Mouse (Mus musculus): Measurements from ENCODE around the gene Tex14. TPM values are rescaled to one million over a fixed set of nuclear protein-coding genes. Genes with fewer than 3 reads are reported as not detected.
"Not testable (repeated sequence)": the region's sequence is repeated elsewhere in the genome, so short reads cannot be mapped to it uniquely, and the experiment has no call there.

Tex14 gene
- polyA plus RNA-seq, 1 experiment from 2014 or later, result not detected

DNA sequence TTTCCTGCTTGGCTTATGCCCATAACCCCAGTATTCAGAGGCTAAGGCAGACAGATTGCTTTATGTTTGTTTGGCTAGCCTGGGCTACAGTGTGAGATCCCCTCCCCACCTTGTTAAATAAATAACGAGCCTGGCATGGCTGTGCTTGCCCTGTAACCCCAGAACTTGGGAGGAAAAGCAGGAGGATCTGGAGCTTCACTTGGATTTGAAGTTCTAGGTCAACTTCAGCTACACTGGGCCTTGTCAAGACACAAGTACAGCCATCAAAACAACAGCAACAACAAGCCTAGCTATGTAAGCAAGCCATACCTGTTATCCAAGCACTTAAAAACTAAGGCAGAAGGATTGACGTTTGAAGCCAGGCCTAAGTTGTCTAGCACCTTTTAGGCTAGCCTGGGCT, 25.5 kb downstream of the Tex14 start:
- no peaks in the 10 kb centered on the region for H3K27me3 ChIP-seq (ENCODE audit: control insufficient read depth, insufficient read depth, low read length)
- no peak for ATAC-seq (ENCODE audit: insufficient number of reproducible peaks, insufficient read depth, low FRiP score, low read depth)
- H3K9me3 ChIP-seq (ENCODE audit: control insufficient read depth, low read depth, low read length), result no peaks in the 10 kb centered on the region
- no peaks in the 10 kb centered on the region for H3K4me1 ChIP-seq (ENCODE audit: control insufficient read depth, insufficient read depth, low read length)
- no peak overlapping the region for H3K4me3 ChIP-seq (ENCODE audit: low read depth, low read length)
- no peaks in the 10 kb centered on the region for H3K36me3 ChIP-seq (ENCODE audit: control insufficient read depth, insufficient read depth, low read length)
- H3K4me2 ChIP-seq (replicated peaks; ENCODE audit: low read depth, low read length), result no peak overlapping the region
- no peak overlapping the region for H3K27ac ChIP-seq (ENCODE audit: low read length)
- 78% methylated on average over 2 of the region's 2 CpGs for WGBS
- no peak overlapping the region for H3K9ac ChIP-seq (replicated peaks; ENCODE audit: low read depth, low read length)

DNA sequence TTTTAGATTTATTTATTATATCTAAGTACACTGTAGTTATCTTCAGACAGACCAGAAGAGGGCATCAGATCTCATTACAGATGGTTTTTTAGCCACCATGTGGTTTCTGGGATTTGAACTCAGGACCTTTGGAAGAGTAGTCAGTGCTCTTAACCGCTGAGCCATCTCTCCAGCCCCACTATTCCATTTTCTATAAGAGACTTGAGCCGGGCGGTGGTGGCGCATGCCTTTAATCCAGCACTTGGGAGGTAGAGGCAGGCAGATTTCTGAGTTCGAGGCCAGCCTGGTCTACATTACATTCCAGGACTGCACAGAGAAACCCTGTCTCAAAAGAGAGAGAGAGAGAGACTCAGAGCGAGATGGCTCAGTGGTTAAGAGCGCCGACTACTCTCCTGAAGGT, 26.9 kb downstream of the Tex14 start:
- H3K27me3 ChIP-seq (ENCODE audit: control insufficient read depth, insufficient read depth, low read length); H3K36me3 ChIP-seq (ENCODE audit: control insufficient read depth, insufficient read depth, low read length); H3K4me2 ChIP-seq (replicated peaks; ENCODE audit: low read depth, low read length); H3K27ac ChIP-seq (ENCODE audit: low read length); H3K9me3 ChIP-seq (ENCODE audit: control insufficient read depth, low read depth, low read length); H3K4me1 ChIP-seq (ENCODE audit: control insufficient read depth, insufficient read depth, low read length); ATAC-seq (ENCODE audit: insufficient number of reproducible peaks, insufficient read depth, low FRiP score, low read depth); H3K4me3 ChIP-seq (ENCODE audit: low read depth, low read length); H3K9ac ChIP-seq (replicated peaks; ENCODE audit: low read depth, low read length): not testable (repeated sequence)
- 93% methylated on average over 8 of the region's 8 CpGs for WGBS

DNA sequence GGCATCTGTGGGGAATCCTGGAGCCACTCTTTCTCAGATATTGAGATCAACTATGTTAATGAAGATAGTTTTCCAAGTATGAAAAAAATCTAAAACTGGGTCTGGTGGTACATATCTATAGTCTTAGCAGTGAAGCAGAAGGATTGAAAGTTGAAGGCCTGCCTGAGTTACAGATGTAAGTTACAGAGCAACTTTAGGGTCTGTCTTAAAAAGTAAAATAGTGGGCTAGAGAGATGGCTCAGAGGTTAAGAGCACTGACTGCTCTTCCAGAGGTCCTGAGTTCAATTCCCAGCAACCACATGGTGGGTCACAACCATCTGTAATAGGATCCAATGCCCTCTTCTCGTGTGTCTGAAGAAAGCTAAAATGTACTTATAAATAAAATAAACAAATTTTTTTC, 27.6 kb downstream of the Tex14 start:
- no peaks in the 10 kb centered on the region for H3K9me3 ChIP-seq (ENCODE audit: control insufficient read depth, low read depth, low read length)
- no peak overlapping the region for H3K4me2 ChIP-seq (replicated peaks; ENCODE audit: low read depth, low read length)
- no peaks in the 10 kb centered on the region for H3K4me1 ChIP-seq (ENCODE audit: control insufficient read depth, insufficient read depth, low read length)
- no peak overlapping the region for H3K9ac ChIP-seq (replicated peaks; ENCODE audit: low read depth, low read length)
- no peak overlapping the region for H3K4me3 ChIP-seq (ENCODE audit: low read depth, low read length)
- no peaks in the 10 kb centered on the region for H3K27me3 ChIP-seq (ENCODE audit: control insufficient read depth, insufficient read depth, low read length)
- whole genome bisulfite sequencing, result 56% methylated on average over 1 of the region's 1 CpGs
- no peaks in the 10 kb centered on the region for H3K36me3 ChIP-seq (ENCODE audit: control insufficient read depth, insufficient read depth, low read length)
- no peak overlapping the region for H3K27ac ChIP-seq (ENCODE audit: low read length)
- ATAC-seq (ENCODE audit: insufficient number of reproducible peaks, insufficient read depth, low FRiP score, low read depth), result no peak

DNA sequence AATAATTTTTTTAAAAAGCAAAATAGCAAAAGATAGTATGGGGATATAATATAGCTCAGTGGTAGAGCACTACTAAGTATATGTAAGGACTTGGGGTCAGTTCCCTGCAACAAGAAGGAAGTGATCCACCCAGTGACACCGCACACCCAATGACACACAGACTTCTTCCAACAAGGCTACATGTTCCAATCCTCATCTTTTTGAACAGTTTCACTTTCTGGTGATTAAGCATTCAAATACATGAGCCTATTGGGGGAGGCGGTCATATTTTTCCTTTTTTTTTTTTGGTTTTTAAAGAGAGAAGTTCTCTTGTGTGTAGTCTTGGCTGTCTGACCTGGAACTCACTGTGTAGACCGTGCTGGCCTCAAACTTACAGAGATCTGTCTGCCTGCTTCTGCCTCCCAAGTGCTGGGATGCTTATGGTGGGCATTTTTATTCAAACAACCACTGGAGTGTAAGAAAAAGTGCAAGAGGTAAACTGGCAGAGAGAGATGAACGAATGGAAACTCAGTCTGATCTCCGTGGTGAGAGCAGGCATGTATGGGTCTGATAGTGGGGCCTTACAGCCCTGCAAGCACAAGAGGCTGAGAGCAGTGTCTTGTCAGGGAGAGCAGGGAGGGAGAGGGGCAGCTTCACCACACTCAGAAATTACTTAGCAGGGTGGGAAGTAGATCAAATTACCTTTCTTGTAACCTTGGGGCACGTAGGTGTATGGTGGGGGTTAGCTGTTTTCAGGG, 28.2 kb downstream of the Tex14 start:
- H3K9ac ChIP-seq (replicated peaks; ENCODE audit: low read depth, low read length), result no peak overlapping the region
- no peaks in the 10 kb centered on the region for H3K4me1 ChIP-seq (ENCODE audit: control insufficient read depth, insufficient read depth, low read length)
- WGBS, result 44% methylated on average over 6 of the region's 6 CpGs

DNA sequence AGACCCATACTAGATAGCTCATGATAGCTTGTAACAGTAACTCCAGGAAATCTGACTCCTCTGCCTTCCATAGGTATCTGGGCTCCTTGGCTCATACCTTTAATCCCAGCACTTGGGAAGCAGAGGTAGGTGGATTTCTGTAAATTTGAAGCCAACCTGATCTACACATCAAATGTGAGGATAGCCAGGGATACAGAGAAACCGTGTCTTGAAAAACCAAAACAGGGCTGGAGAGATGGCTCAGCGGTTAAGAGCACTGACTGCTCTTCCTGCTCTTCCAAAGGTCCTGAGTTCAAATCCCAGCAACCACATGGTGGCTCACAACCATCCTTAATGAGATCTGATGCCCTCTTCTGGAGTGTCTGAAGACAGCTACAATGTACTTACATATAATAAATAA, 30.2 kb downstream of the Tex14 start:
- ATAC-seq (ENCODE audit: insufficient number of reproducible peaks, insufficient read depth, low FRiP score, low read depth); H3K4me3 ChIP-seq (ENCODE audit: low read depth, low read length): not testable (repeated sequence)
- whole genome bisulfite sequencing, result 87% methylated on average over 2 of the region's 2 CpGs

More for the DNA sequence above, 28.2 kb downstream of the Tex14 start:
- Histone ChIP-seq H3K4me2 (replicated peaks; ENCODE audit: low read depth, low read length) (no peak overlapping the region), H3K36me3 (ENCODE audit: control insufficient read depth, insufficient read depth, low read length) (no peaks in the 10 kb centered on the region), H3K27me3 (ENCODE audit: control insufficient read depth, insufficient read depth, low read length) (no peaks in the 10 kb centered on the region), H3K27ac (ENCODE audit: low read length) (no peak overlapping the region), H3K9me3 (ENCODE audit: control insufficient read depth, low read depth, low read length) (no peaks in the 10 kb centered on the region), H3K4me3 (ENCODE audit: low read depth, low read length) (no peak overlapping the region)
- no peak for ATAC-seq (ENCODE audit: insufficient number of reproducible peaks, insufficient read depth, low FRiP score, low read depth)

DNA sequence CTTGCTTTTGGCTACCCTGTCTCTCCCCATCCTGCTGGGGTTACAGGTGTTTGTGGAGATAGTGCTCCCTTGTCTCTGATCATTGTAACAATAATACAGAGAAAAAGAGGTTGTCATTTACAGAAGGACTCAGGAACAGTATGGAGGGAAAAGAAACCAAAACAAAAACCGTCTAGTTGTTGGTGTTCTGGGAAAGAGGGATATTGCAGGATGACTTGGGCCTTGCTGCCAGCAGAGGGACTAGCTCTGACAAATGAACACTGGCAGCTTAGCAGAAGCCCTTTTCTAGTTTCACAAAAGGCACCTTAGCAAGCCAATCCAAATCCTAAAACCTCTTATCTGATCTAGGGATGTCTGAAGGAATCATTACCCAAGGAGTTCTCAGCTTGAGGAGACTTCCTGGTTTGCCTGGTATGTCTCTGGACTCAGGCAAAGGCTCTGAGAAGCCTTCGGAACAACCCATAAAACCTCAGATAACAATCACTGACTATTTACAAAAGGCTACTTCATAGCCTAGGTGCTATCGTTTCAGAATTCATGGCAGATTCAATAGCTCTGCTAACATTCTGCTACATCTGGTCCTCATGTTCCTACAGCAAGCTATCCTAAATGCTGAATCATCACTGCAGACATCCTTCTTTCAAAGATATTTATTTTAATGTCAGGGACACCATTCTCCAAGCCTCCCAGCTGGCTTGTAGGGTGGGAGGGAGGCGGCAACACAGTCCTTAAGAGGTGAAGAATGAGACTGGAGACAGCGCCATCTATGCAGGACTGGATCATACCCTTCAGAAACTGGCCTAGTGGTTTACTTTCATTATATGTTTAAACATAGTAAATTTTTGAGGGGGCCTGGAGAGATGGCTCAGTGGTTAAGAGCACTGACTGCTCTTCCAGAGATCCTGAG, 31.7 kb downstream of the Tex14 start:
- H3K4me1 ChIP-seq (ENCODE audit: control insufficient read depth, insufficient read depth, low read length), result no peaks in the 10 kb centered on the region
- H3K9me3 ChIP-seq (ENCODE audit: control insufficient read depth, low read depth, low read length), result no peaks in the 10 kb centered on the region
- WGBS, result 40% methylated on average over 5 of the region's 5 CpGs
- no peaks in the 10 kb centered on the region for H3K36me3 ChIP-seq (ENCODE audit: control insufficient read depth, insufficient read depth, low read length)
- H3K27ac ChIP-seq (ENCODE audit: low read length), result no peak overlapping the region
- no peak overlapping the region for H3K4me3 ChIP-seq (ENCODE audit: low read depth, low read length)
- H3K9ac ChIP-seq (replicated peaks; ENCODE audit: low read depth, low read length), result no peak overlapping the region
- no peak for ATAC-seq (ENCODE audit: insufficient number of reproducible peaks, insufficient read depth, low FRiP score, low read depth)
- no peak overlapping the region for H3K4me2 ChIP-seq (replicated peaks; ENCODE audit: low read depth, low read length)
- H3K27me3 ChIP-seq (ENCODE audit: control insufficient read depth, insufficient read depth, low read length), result no peaks in the 10 kb centered on the region

More for the DNA sequence above, 30.2 kb downstream of the Tex14 start:
- not testable (repeated sequence) for H3K4me1 ChIP-seq (ENCODE audit: control insufficient read depth, insufficient read depth, low read length); H3K36me3 ChIP-seq (ENCODE audit: control insufficient read depth, insufficient read depth, low read length); H3K27ac ChIP-seq (ENCODE audit: low read length); H3K9me3 ChIP-seq (ENCODE audit: control insufficient read depth, low read depth, low read length); H3K4me2 ChIP-seq (replicated peaks; ENCODE audit: low read depth, low read length); H3K9ac ChIP-seq (replicated peaks; ENCODE audit: low read depth, low read length); H3K27me3 ChIP-seq (ENCODE audit: control insufficient read depth, insufficient read depth, low read length)

DNA sequence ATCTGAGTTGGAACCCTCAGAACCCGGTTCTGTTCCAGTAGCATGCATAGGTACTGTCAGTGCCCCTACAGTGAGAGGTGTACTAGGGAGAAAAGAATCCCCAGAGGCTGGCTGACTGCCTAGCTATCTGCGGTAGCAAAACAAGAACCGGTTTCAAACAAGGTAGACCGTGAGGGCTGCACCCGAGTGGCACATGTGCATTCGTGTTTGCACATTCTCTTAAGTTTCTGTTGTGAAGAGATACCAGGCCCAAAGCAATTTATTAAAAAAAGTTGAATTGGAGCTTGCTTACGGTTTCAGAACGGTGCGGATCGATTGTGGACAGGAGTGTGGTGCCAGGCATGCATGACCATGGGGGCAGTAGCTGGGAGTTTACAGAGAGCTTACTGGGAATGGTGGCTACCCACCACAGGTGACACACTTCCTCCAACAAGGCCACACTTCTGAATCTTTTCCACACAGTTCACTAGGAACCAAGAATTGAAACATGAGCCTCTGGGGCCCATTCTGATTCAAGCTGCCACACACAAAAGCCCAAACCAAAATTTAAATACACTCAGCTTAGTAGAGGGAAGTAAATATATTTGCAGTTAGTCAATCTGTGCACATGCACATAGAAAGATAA, 35.0 kb downstream of the Tex14 start:
- Histone ChIP-seq H3K27ac (ENCODE audit: low read length) (no peak overlapping the region), H3K4me1 (ENCODE audit: control insufficient read depth, insufficient read depth, low read length) (0 out of 2 replicates have a peak, but pooled peaks cover 4% of the 10 kb centered on the region), H3K36me3 (ENCODE audit: control insufficient read depth, insufficient read depth, low read length) (no peaks in the 10 kb centered on the region), H3K9ac (replicated peaks; ENCODE audit: low read depth, low read length) (no peak overlapping the region), H3K4me2 (replicated peaks; ENCODE audit: low read depth, low read length) (no peak overlapping the region), H3K9me3 (ENCODE audit: control insufficient read depth, low read depth, low read length) (no peaks in the 10 kb centered on the region), H3K27me3 (ENCODE audit: control insufficient read depth, insufficient read depth, low read length) (no peaks in the 10 kb centered on the region), H3K4me3 (ENCODE audit: low read depth, low read length) (no peak overlapping the region)
- 84% methylated on average over 10 of the region's 10 CpGs for WGBS
- no peak for ATAC-seq (ENCODE audit: insufficient number of reproducible peaks, insufficient read depth, low FRiP score, low read depth)

DNA sequence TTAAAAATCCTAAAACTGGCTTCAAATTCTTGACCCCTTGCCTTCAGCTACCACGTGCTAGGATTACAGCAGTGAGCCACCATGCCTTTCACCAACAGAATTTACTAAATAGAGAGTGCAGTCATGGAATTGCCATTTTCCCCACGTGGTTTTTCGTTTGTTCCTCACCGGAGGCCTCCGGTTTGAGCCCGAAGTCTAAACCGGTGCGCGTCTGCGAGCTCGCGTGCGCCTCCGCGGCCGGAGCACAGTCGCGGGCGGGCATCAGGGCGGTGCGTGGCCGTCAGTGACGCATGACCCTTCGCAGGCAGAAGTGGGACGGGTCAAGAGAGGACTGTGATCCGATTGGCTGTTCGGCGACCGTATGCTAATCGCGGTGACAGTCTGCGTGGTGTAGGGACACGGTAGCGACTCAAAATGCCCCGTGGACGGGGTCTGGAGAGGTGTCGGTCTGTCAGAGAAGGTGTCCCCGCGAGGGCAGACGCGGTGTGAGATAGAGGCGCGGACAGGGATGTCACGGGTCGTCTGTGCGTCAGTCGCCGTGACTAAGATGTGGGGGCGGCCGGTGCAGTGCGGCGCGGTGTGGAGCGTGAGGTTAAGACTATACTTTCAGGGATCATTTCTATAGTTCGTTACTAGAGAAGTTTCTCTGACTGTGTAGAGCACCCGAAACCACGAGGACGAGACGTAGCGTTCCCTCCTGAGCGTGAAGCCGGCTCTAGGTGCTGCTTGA, 37.9 kb downstream of the Tex14 start:
- not testable (repeated sequence) for H3K9me3 ChIP-seq (ENCODE audit: control insufficient read depth, low read depth, low read length); H3K4me1 ChIP-seq (ENCODE audit: control insufficient read depth, insufficient read depth, low read length); H3K36me3 ChIP-seq (ENCODE audit: control insufficient read depth, insufficient read depth, low read length); H3K9ac ChIP-seq (replicated peaks; ENCODE audit: low read depth, low read length); H3K27ac ChIP-seq (ENCODE audit: low read length); H3K27me3 ChIP-seq (ENCODE audit: control insufficient read depth, insufficient read depth, low read length)
- peak; percentile 98 for ATAC-seq (ENCODE audit: insufficient number of reproducible peaks, insufficient read depth, low FRiP score, low read depth)
- under 1% methylated on average over 32 of the region's 62 CpGs for WGBS
- Histone ChIP-seq H3K4me2 (replicated peaks; ENCODE audit: low read depth, low read length) (peak overlapping the region; percentile 44), H3K4me3 (ENCODE audit: low read depth, low read length) (peak overlapping the region; percentile 15; the same call in 1 of the 2 replicates)
